Mouse (Mus musculus) G1E (cell line): Measurements from ENCODE around the gene Vmn1r188. TPM values are rescaled to one million over a fixed set of nuclear protein-coding genes. Genes with fewer than 3 reads are reported as not detected.
"Not testable (repeated sequence)": the region's sequence is repeated elsewhere in the genome, so short reads cannot be mapped to it uniquely, and the experiment has no call there.

Source experiments
- ATAC-seq: 2 replicates; pipeline ENCODE4 v1.8.0; 2016; ENCODE audit warnings: mild to moderate bottlenecking; ENCODE audit not compliant: insufficient number of reproducible peaks, poor library complexity, low FRiP score, severe bottlenecking; ENCODE audit errors: extremely low read depth
- DNase-seq: peaks from one replicate; pipeline ENCODE4 v3.0.0; 2012; ENCODE audit warnings: low spot score
- H3K27me3 ChIP-seq: 2 replicates; pipeline ENCODE4 v1.6.1; 2012; ENCODE audit warnings: mild to moderate bottlenecking, low read length, inconsistent platforms; ENCODE audit not compliant: insufficient read depth
- H3K36me3 ChIP-seq: replicated peaks from 2 replicates; pipeline ENCODE3; 2012; ENCODE audit warnings: mild to moderate bottlenecking, inconsistent platforms
- H3K4me1 ChIP-seq: 2 replicates; pipeline ENCODE4 v1.6.1; 2012; ENCODE audit warnings: low read depth, low read length, inconsistent platforms, mixed read lengths; ENCODE audit not compliant: insufficient read depth
- H3K4me3 ChIP-seq: 2 replicates; pipeline ENCODE4 v1.5.1; 2012; ENCODE audit warnings: low read depth, mild to moderate bottlenecking, inconsistent platforms, low read length, moderate library complexity, mixed read lengths
- H3K9me3 ChIP-seq: replicated peaks from 2 replicates; pipeline ENCODE4 v1.6.1; 2012; ENCODE audit warnings: inconsistent platforms
- CTCF ChIP-seq: IDR thresholded peaks from 2 replicates; pipeline ENCODE4 v1.5.1; 2012; ENCODE audit warnings: low read depth, low read length, inconsistent platforms, mixed read lengths
- GATA1 ChIP-seq: IDR thresholded peaks from 2 replicates; pipeline ENCODE4 v1.6.1; 2012; ENCODE audit warnings: borderline replicate concordance, low read length, inconsistent platforms, mixed read lengths
- GATA2 ChIP-seq: IDR thresholded peaks from 2 replicates; pipeline ENCODE4 v1.6.1; 2012; ENCODE audit warnings: low read depth, low read length, inconsistent platforms, borderline replicate concordance
- POLR2AphosphoS5 ChIP-seq: IDR thresholded peaks from 2 replicates; pipeline ENCODE4 v1.6.1; 2012; ENCODE audit warnings: low read depth, low read length, inconsistent platforms; ENCODE audit not compliant: insufficient replicate concordance
- TAL1 ChIP-seq: conservative IDR thresholded peaks from 2 replicates; pipeline ENCODE4 v1.6.1; 2012; ENCODE audit warnings: low read depth, low read length, inconsistent platforms, mixed read lengths
- polyA plus RNA-seq: library from polyadenylated mRNA; stranded (reverse); fragments of >175 nt; gene quantifications from 2 replicates; pipeline ENCODE4 v1.2.3, GENCODE M21; 2012
- total RNA-seq, 2 experiments: library from RNA; stranded (forward) in 1 of 2; stranded (reverse) in 1 of 2; fragments of 200-1000 nt in 1 of 2; fragments of >200 nt in 1 of 2; fragmentation: Nextera tagmentation in 1 of 2; gene quantifications; 2 replicates each; pipeline ENCODE4 v1.2.3; 2014 to 2017

Vmn1r188 gene
- total and polyA plus RNA-seq, 3 experiments = not detected

DNA sequence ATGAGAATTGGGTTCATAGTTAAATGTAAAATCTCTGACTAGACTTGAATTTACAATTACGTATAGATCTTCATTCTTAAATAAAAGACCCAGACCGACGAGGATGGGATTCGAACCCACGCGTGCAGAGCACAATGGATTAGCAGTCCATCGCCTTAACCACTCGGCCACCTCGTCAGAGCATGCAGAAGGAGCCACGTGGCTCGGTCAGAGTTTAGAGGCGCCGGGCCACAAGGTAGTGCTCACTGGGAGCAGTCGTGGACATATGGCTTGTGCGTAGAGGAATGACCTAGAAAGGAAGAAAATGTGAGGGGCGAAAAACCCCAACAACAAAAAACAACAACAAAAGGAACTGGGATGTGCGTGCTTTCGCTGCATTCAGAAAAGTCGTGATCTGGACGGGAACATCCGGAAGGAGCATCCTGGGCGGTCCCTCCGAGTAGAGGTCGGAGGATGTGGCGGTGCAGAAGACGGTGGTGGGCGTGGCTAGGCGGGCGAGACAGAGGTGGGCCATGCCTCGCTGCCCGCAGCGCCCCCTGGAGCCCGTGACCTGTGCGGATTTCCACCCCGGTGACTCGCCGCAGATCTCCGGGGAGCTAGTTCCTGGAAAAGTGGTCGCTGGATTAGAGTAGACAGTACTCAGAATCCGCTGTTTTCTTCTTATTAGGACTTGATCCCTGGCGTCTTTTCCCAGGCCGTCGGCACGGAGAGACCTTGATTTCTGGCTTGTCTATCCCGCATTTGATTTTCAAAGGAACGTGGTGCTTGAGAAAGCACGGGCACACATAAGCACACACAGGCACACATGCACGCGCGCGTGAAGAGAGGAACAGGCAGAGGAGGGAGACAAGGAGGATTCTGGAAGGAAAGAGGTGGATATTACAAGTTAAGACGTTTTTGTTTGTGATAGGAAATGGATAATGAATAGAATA, 33.4 kb upstream of the Vmn1r188 start:
- ATAC-seq (peak; percentile 94), DNase-seq (peak; percentile 76)
- Histone ChIP-seq H3K27me3 (peaks cover 9% of the 10 kb centered on the region; the same call in 1 of the 2 replicates), H3K4me3 (peak overlapping the region; percentile 70), H3K36me3 (no peaks in the 10 kb centered on the region), H3K9me3 (no peaks in the 10 kb centered on the region), H3K4me1 (peaks cover 28% of the 10 kb centered on the region)
- TF ChIP-seq CTCF = 0 out of 2 replicates have a peak, but pooled peaks have one; percentile 41
- TF ChIP-seq GATA1 = no peak

DNA sequence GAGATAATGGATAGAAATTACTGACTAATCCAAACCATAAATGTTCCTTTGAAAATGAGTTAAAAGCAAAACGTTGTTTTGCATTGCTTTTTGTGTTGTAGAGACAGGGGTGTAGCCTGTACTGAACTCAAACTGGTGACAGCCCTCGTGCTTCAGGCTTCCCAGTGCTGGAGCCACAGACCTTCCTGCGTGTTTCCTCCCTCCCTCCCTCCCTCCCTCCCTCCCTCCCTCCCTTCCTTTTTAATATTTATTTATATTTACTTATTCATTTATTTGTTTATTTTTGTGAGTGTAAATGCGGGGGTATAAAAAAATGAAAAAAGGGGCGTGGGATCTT, 32.7 kb upstream of the Vmn1r188 start:
- no peak for TF ChIP-seq GATA1
- Histone ChIP-seq H3K4me1 (peaks cover 28% of the 10 kb centered on the region), H3K9me3 (no peaks in the 10 kb centered on the region), H3K4me3 (peak overlapping the region; percentile 70), H3K36me3 (no peaks in the 10 kb centered on the region), H3K27me3 (peaks cover 10% of the 10 kb centered on the region; the same call in 1 of the 2 replicates)
- ATAC-seq (no peak), DNase-seq (no peak)

DNA sequence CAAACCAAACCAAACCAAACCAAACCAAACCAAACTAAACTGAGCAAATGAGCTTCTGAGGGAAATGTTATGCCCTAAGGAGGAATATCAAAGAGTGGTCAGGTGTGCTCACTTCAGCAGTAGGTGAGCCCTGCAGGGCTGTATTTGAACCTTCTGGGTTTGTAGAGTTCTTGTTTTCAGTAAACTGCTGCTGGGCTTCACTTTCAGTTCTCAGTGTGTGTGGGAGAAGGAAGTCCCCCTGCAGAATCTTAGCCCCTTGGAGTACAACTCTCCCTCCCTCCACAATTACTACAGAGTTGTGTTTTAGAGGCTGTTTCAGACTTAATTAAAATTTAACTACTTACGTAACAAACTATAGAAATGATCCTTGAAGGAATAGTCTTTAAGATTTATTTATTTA, 30.5 kb upstream of the Vmn1r188 start:
- TF ChIP-seq GATA1 (no peak), POLR2AphosphoS5 (no peak), CTCF (no peak), GATA2 (no peak), TAL1 (no peak)
- Histone ChIP-seq H3K4me3 (no peak overlapping the region), H3K4me1 (peaks cover 24% of the 10 kb centered on the region), H3K9me3 (no peaks in the 10 kb centered on the region), H3K27me3 (peaks cover 10% of the 10 kb centered on the region; the same call in 1 of the 2 replicates), H3K36me3 (no peaks in the 10 kb centered on the region)
- no peak for ATAC-seq
- no peak for DNase-seq

DNA sequence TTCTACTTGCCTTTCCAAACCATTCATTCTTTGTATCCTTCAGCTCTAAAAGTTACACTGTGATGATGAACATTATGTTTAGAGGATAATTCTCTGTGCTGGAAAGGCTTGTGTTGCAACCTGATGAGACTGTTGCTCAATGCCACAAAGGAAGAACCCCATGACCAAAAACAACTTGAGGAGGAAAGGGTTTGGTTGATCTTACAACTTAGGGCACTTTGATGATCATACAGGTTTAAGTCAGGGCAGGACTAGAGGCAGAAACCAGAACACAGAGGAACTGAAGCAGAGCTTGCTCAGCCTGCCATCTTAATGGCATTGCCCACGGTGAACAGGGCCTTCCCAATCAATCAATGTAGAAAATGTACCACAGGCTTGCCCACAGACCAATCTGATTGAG, 22.8 kb upstream of the Vmn1r188 start:
- no peak overlapping the region for H3K4me3 ChIP-seq
- no peaks in the 10 kb centered on the region for H3K36me3 ChIP-seq
- peaks cover 9% of the 10 kb centered on the region; the same call in 1 of the 2 replicates for H3K27me3 ChIP-seq
- no peaks in the 10 kb centered on the region for H3K9me3 ChIP-seq
- no peak for TF ChIP-seq TAL1
- TF ChIP-seq GATA1 = no peak
- TF ChIP-seq GATA2 = no peak
- no peak for TF ChIP-seq CTCF
- no peak for TF ChIP-seq POLR2AphosphoS5
- no peaks in the 10 kb centered on the region for H3K4me1 ChIP-seq
- ATAC-seq (no peak), DNase-seq (no peak)

DNA sequence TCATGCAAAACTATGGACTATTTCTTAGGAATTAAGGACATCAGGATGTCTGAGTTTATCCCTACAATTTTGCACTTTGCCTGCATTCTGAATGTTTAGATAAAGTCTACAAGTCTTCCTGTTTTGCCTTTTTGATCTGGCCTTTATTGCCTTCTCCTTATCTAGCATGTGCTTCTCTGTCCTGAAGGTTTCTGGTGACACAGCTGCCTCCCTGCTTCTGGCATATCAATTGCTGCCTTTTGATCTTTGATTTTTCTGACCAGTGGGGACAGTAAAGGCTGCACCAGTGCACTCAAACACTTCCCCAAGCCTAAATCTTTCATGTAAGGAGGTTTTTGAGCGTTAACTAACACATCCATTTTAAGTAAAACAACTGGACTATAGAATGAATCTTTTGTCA, 20.8 kb upstream of the Vmn1r188 start:
- Histone ChIP-seq H3K4me1 (no peaks in the 10 kb centered on the region), H3K27me3 (peaks cover 9% of the 10 kb centered on the region; the same call in 1 of the 2 replicates), H3K4me3 (no peak overlapping the region), H3K36me3 (no peaks in the 10 kb centered on the region), H3K9me3 (no peaks in the 10 kb centered on the region)
- DNase-seq (no peak), ATAC-seq (no peak)
- TF ChIP-seq CTCF (no peak), GATA1 (no peak), GATA2 (no peak), POLR2AphosphoS5 (no peak), TAL1 (no peak)

DNA sequence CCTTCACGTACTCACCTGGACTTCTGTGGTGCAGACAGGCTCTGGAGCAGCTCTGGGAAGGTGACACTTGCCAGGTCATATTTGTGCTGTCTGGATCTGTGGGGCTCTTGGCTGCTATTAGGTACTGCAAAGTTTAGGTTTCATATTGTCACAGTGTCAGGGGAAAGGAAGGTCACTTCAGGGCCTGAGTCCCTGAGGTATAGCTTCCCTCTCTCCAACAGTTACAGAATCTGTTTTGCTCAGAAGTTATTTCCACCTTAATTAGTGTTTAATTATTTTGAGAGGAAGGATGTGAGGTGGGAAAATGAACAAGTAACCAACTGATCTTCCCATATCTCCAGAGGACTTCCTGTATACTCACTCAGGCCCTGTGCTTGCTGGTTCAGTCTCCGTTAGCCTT, 21.5 kb downstream of the Vmn1r188 start, which contains the start of gene Vmn1r189:
Gene Vmn1r189 (minus strand): TSS at position 101 of the 400 bp plus-strand sequence.
- H3K9me3 ChIP-seq, H3K4me3 ChIP-seq, ATAC-seq, DNase-seq, H3K4me1 ChIP-seq, H3K36me3 ChIP-seq, H3K27me3 ChIP-seq: not testable (repeated sequence)

DNA sequence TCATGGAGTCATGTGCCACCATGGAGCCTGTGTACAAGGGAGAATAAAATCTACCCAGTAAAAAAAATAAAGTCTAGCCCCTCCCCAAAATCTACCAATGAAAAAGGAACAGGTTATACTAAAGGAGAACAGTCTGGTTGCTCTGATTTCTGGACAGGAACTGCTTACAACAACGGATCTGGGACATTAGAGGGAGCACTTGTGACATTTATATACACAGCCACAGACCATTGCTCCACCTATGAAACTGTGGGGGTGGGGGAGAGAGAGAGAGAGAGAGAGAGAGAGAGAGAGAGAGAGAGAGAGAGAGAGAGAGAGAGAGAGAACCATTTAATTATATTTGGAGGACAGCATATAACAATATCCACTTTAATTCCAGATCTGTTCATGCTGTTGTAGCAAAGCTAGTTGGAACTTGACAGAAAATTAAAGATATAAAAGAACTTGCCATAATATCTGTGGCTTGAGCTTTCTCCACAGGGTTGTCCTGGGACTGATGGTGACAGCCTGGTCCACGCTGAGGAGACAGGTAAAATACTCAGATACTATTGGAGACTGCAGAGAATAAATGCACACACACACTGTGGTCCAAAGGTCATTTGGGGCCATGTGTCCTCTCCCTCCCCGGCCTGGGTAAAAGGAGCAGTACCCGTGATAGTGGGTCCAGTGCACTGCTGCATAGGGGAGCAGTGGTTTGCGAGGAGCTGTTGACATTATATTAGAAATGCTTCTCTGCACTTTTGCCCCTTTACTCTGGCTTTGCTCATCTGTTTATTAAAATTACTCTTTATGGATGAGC, 52.5 kb downstream of the Vmn1r188 start:
- H3K4me3 ChIP-seq, DNase-seq: not testable (repeated sequence)

More for the DNA sequence above, 52.5 kb downstream of the Vmn1r188 start:
- not testable (repeated sequence) for H3K27me3 ChIP-seq, H3K4me1 ChIP-seq, H3K9me3 ChIP-seq, H3K36me3 ChIP-seq, ATAC-seq
